Mouse (Mus musculus) heart, postnatal 0 days (tissue): ENCODE results near the gene Mrpl9. TPM values are rescaled to one million over a fixed set of nuclear protein-coding genes. Genes with fewer than 3 reads are reported as not detected.

Experiments
- ATAC-seq: fragments of 200-750 bp; cut with Nextera tagmentation; 2 replicates; pipeline ENCODE4 v1.8.0; 2017; ENCODE audit warnings: low read depth, moderate number of reproducible peaks, moderate library complexity; ENCODE audit not compliant: insufficient read depth
- DNase-seq: peaks from one replicate; pipeline ENCODE4 v3.0.0-alpha.2; 2016; ENCODE audit warnings: low spot score
- H3K27ac ChIP-seq: fragments of 300-500 bp; sonication (generic); 2 replicates; pipeline ENCODE4 v1.5.1; 2014; ENCODE audit warnings: low read depth, mild to moderate bottlenecking
- H3K27me3 ChIP-seq: fragments of 300-500 bp; sonication (generic); 2 replicates; pipeline ENCODE4 v1.6.1; 2014; ENCODE audit warnings: low read length, mixed read lengths; ENCODE audit not compliant: control insufficient read depth, insufficient read depth
- H3K36me3 ChIP-seq: fragments of 300-500 bp; sonication (generic); replicated peaks from 2 replicates; pipeline ENCODE4 v1.6.1; 2014; ENCODE audit warnings: low read length, mixed read lengths; ENCODE audit not compliant: control insufficient read depth, insufficient read depth
- H3K4me1 ChIP-seq: fragments of 300-500 bp; sonication (generic); 2 replicates; pipeline ENCODE4 v1.6.1; 2014; ENCODE audit warnings: antibody characterized with exemption; ENCODE audit not compliant: control insufficient read depth, insufficient read depth
- H3K4me2 ChIP-seq: fragments of 300-500 bp; sonication (generic); 2 replicates; pipeline ENCODE4 v1.6.1; 2014; ENCODE audit warnings: low read depth, mild to moderate bottlenecking, low read length, moderate library complexity
- H3K4me3 ChIP-seq: fragments of 300-500 bp; sonication (generic); 2 replicates; pipeline ENCODE4 v1.5.1; 2014; ENCODE audit warnings: low read depth, low read length
- H3K9ac ChIP-seq: fragments of 300-500 bp; sonication (generic); replicated peaks from 2 replicates; pipeline ENCODE4 v1.6.1; 2014; ENCODE audit warnings: low read depth, low read length, mixed read lengths
- H3K9me3 ChIP-seq: fragments of 300-500 bp; sonication (generic); replicated peaks from 2 replicates; pipeline ENCODE4 v1.6.1; 2016; ENCODE audit warnings: low read length; ENCODE audit not compliant: control insufficient read depth
- CTCF ChIP-seq: IDR thresholded peaks from 2 replicates; pipeline ENCODE4 v1.5.1; 2016; ENCODE audit warnings: antibody characterized with exemption, control low read depth, low read depth
- EP300 ChIP-seq: IDR thresholded peaks from 2 replicates; pipeline ENCODE4 v1.6.1; 2016; ENCODE audit warnings: antibody characterized with exemption, low read depth
- WGBS: fragments of 180-500 bp; shearing (Covaris S2); extraction: QIAGEN DNeasy Blood & Tissue Kit; methylation state at CpG from one replicate; pipeline ENCODE4 v1.1.7; 2014; 5-methylcytosine and 5-hydroxymethylcytosine counted together
- polyA plus RNA-seq: library from polyadenylated mRNA; unstranded; fragments of >200 nt; fragmentation: Nextera tagmentation; extraction: Ambion mirVana; gene quantifications from 2 replicates; pipeline ENCODE4 v1.2.1, GENCODE M21; 2015
- total RNA-seq: library from RNA; depleted of rRNA; stranded (reverse); fragments of >200 nt; gene quantifications from 2 replicates; pipeline ENCODE4 v1.2.3, GENCODE M21; 2014; ENCODE audit warnings: low replicate concordance

Mrpl9 gene
- total and polyA plus RNA-seq, 2 experiments from 2014 or later = 68.7 to 83.0 TPM

DNA sequence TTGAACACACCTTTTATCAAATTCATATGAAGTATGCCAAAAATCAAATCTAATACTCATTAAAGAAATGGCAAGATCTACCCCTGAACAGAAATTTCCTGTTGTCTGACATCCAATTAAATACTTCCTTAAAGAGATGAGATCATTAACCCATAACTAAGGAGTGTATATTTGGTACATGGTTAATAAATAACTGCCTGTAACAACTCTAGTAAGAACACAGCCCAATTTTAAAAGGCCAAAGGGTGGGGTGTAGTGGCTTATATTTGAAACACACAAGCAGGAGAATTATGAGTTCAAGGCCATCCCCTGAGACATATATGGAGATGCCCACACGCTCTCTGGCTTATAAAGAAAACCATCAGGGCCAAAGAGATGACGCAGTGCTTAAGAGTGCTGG is 6.3 kb downstream of the Mrpl9 start:
- DNase-seq = no peak
- no peak overlapping the region for H3K4me3 ChIP-seq
- H3K9ac ChIP-seq = no peak overlapping the region
- H3K4me2 ChIP-seq = no peak overlapping the region
- 85% methylated on average over 2 of the region's 2 CpGs for WGBS
- H3K36me3 ChIP-seq = peaks cover 57% of the 10 kb centered on the region
- H3K27ac ChIP-seq = no peak overlapping the region
- TF ChIP-seq CTCF (no peak), EP300 (no peak)
- no peaks in the 10 kb centered on the region for H3K27me3 ChIP-seq
- H3K9me3 ChIP-seq = no peaks in the 10 kb centered on the region
- H3K4me1 ChIP-seq = no peaks in the 10 kb centered on the region
- no peak for ATAC-seq

GRCm38 (mm10) chr3:94456529-94457000 is 13.4 kb downstream of the Mrpl9 start:
- no peak for TF ChIP-seq EP300
- peak; percentile 91 for TF ChIP-seq CTCF
- no peaks in the 10 kb centered on the region for H3K9me3 ChIP-seq
- WGBS = 1% methylated on average over 12 of the region's 12 CpGs
- H3K4me1 ChIP-seq = no peaks in the 10 kb centered on the region
- H3K36me3 ChIP-seq = no peaks in the 10 kb centered on the region
- DNase-seq = peak; percentile 84
- no peaks in the 10 kb centered on the region for H3K27me3 ChIP-seq
- H3K9ac ChIP-seq = no peak overlapping the region
- peak; percentile 75 for ATAC-seq
- H3K4me3 ChIP-seq = peak overlapping the region; percentile 36
- H3K27ac ChIP-seq = no peak overlapping the region
- peak overlapping the region; percentile 46 for H3K4me2 ChIP-seq

- DNase-seq = no peak
- H3K9ac ChIP-seq = no peak overlapping the region
- no peaks in the 10 kb centered on the region for H3K27me3 ChIP-seq
- no peak overlapping the region; the same call in 1 of the 2 replicates for H3K4me2 ChIP-seq
- no peak for ATAC-seq
- no peak for TF ChIP-seq EP300
- no peaks in the 10 kb centered on the region for H3K9me3 ChIP-seq
- 69% methylated on average over 3 of the region's 3 CpGs for WGBS
- no peaks in the 10 kb centered on the region for H3K4me1 ChIP-seq
- H3K4me3 ChIP-seq = peak overlapping the region; percentile 36; the same call in 1 of the 2 replicates
- H3K27ac ChIP-seq = no peak overlapping the region
- H3K36me3 ChIP-seq = no peaks in the 10 kb centered on the region
These were observed 13.9 kb downstream of the Mrpl9 start for GRCm38 (mm10) chr3:94457055-94457454.

DNA sequence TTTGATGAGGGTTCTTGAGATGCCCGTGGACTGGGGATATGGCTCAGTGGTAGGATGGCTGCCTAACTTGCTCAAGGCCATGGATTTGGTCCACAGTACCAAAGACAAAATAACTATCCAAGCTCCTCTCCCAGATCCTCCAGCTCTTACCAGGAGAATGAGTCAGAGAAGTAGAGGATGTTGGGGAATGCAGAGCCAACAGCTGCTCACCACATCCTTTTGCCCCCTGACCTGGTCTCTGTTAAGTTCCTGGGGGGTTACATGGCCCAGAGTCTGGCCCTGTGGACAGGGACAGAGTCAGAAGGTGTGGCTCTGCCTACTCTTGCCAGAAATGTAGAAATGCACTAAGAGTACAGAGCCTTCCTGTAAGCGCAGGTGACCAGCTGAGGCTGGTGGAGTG is 16.7 kb downstream of the Mrpl9 start:
- Histone ChIP-seq H3K9ac (no peak overlapping the region), H3K27ac (no peak overlapping the region), H3K27me3 (no peaks in the 10 kb centered on the region), H3K4me3 (no peak overlapping the region), H3K4me2 (no peak overlapping the region), H3K9me3 (no peaks in the 10 kb centered on the region), H3K4me1 (no peaks in the 10 kb centered on the region), H3K36me3 (no peaks in the 10 kb centered on the region)
- 90% methylated on average over 2 of the region's 2 CpGs for WGBS
- ATAC-seq = no peak
- DNase-seq = no peak
- TF ChIP-seq EP300 = no peak
- TF ChIP-seq CTCF = no peak

- Histone ChIP-seq H3K27me3 (no peaks in the 10 kb centered on the region), H3K4me1 (no peaks in the 10 kb centered on the region), H3K27ac (no peak overlapping the region), H3K4me3 (no peak overlapping the region), H3K36me3 (no peaks in the 10 kb centered on the region), H3K9me3 (no peaks in the 10 kb centered on the region), H3K4me2 (no peak overlapping the region), H3K9ac (no peak overlapping the region)
- no peak for TF ChIP-seq CTCF
- TF ChIP-seq EP300 = no peak
- 47% methylated on average over 11 of the region's 11 CpGs for WGBS
- ATAC-seq = no peak
- no peak for DNase-seq
These were observed 20.9 kb downstream of the Mrpl9 start for GRCm38 (mm10) chr3:94463926-94464578.
